Mouse (Mus musculus): ENCODE data around the gene Trpv2.

DNA sequence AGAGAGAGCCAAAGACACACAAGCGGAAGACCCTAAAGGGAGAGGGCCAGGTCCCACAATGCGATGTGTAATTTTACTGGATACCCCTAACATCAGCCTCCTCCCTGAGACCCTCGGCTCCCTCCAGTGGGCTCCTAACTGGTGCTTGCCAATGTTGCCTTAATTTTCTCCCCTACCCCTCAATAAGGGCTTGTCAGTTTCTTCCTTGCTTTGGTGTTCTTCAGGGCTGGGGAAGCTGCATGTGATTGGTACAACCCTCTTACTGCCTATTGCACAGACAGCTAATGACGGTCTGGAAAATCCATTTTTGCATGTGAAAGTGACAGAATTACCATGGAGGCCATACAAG, 72.2 kb downstream of the Trpv2 start:
- TF ChIP-seq CTCF (IDR thresholded peaks at IDR 0.05; ENCODE audit: low read depth, low read length) (no peak), GATA1 (IDR thresholded peaks at IDR 0.05; ENCODE audit: borderline replicate concordance, low read length) (no peak), TAL1 (conservative IDR thresholded peaks at IDR 0.05; ENCODE audit: low read depth, low read length) (no peak)
